Mouse (Mus musculus): Measurements from ENCODE around the gene Pla2g10. TPM values are rescaled to one million over a fixed set of nuclear protein-coding genes. Genes with fewer than 3 reads are reported as not detected.
"Not testable (repeated sequence)": the region's sequence is repeated elsewhere in the genome, so short reads cannot be mapped to it uniquely, and the experiment has no call there.

Gene Pla2g10
- polyA plus RNA-seq, 1 experiment from 2014 or later: 1.1 TPM

GRCm38 (mm10) chr16:13749981-13750380, 19.2 kb upstream of the Pla2g10 start:
- H3K4me1 ChIP-seq (replicated peaks): peaks cover 2% of the 10 kb centered on the region
- no peaks in the 10 kb centered on the region for H3K36me3 ChIP-seq
- peaks cover 8% of the 10 kb centered on the region; the same call in 1 of the 2 replicates for H3K27me3 ChIP-seq
- H3K9me3 ChIP-seq: no peaks in the 10 kb centered on the region
- no peak overlapping the region for H3K4me2 ChIP-seq
- no peak overlapping the region for H3K9ac ChIP-seq
- H3K27ac ChIP-seq: no peak overlapping the region
- 58% methylated on average over 3 of the region's 3 CpGs for WGBS
- no peak overlapping the region for H3K4me3 ChIP-seq
- no peak for ATAC-seq (ENCODE audit: low FRiP score)

- ATAC-seq (ENCODE audit: low FRiP score): no peak
- Histone ChIP-seq H3K27ac (no peak overlapping the region), H3K27me3 (peaks cover 8% of the 10 kb centered on the region; the same call in 1 of the 2 replicates), H3K9ac (no peak overlapping the region), H3K9me3 (no peaks in the 10 kb centered on the region), H3K4me2 (no peak overlapping the region), H3K36me3 (no peaks in the 10 kb centered on the region), H3K4me3 (no peak overlapping the region), H3K4me1 (replicated peaks) (no peaks in the 10 kb centered on the region)
- 46% methylated on average over 5 of the region's 5 CpGs for WGBS
Measured at GRCm38 (mm10) chr16:13749306-13749705, 18.5 kb upstream of the Pla2g10 start.

- ATAC-seq (ENCODE audit: low FRiP score); H3K4me2 ChIP-seq; H3K4me3 ChIP-seq; H3K36me3 ChIP-seq; H3K4me1 ChIP-seq (replicated peaks); H3K9ac ChIP-seq; H3K27ac ChIP-seq; H3K27me3 ChIP-seq; H3K9me3 ChIP-seq: not testable (repeated sequence)
- WGBS: 12% methylated on average over 10 of the region's 10 CpGs
Measured at GRCm38 (mm10) chr16:13748813-13749212, 18.0 kb upstream of the Pla2g10 start.

- Histone ChIP-seq H3K4me3 (no peak overlapping the region), H3K36me3 (no peaks in the 10 kb centered on the region), H3K9ac (no peak overlapping the region), H3K27ac (no peak overlapping the region), H3K27me3 (peaks cover 8% of the 10 kb centered on the region; the same call in 1 of the 2 replicates), H3K9me3 (no peaks in the 10 kb centered on the region), H3K4me2 (no peak overlapping the region), H3K4me1 (replicated peaks) (no peaks in the 10 kb centered on the region)
- WGBS: 63% methylated on average over 3 of the region's 3 CpGs
- no peak for ATAC-seq (ENCODE audit: low FRiP score)
Measured at GRCm38 (mm10) chr16:13748124-13748523, 17.3 kb upstream of the Pla2g10 start.

- 92% methylated on average over 8 of the region's 8 CpGs for WGBS
- Histone ChIP-seq H3K4me2 (no peak overlapping the region), H3K27me3 (peaks cover 8% of the 10 kb centered on the region; the same call in 1 of the 2 replicates), H3K4me3 (no peak overlapping the region), H3K4me1 (replicated peaks) (no peaks in the 10 kb centered on the region), H3K9ac (no peak overlapping the region), H3K27ac (no peak overlapping the region), H3K9me3 (no peaks in the 10 kb centered on the region), H3K36me3 (no peaks in the 10 kb centered on the region)
- ATAC-seq (ENCODE audit: low FRiP score): no peak
Measured at GRCm38 (mm10) chr16:13747708-13748107, 16.9 kb upstream of the Pla2g10 start.

- WGBS: 78% methylated on average over 2 of the region's 2 CpGs
- no peak for ATAC-seq (ENCODE audit: low FRiP score)
- no peaks in the 10 kb centered on the region for H3K9me3 ChIP-seq
- H3K4me3 ChIP-seq: no peak overlapping the region
- H3K36me3 ChIP-seq: no peaks in the 10 kb centered on the region
- H3K4me2 ChIP-seq: no peak overlapping the region
- H3K4me1 ChIP-seq (replicated peaks): no peaks in the 10 kb centered on the region
- no peak overlapping the region for H3K9ac ChIP-seq
- H3K27ac ChIP-seq: no peak overlapping the region
- no peaks in the 10 kb centered on the region for H3K27me3 ChIP-seq
Measured at GRCm38 (mm10) chr16:13740844-13741243, 10.1 kb upstream of the Pla2g10 start.

- ATAC-seq (ENCODE audit: low FRiP score); H3K9me3 ChIP-seq; H3K9ac ChIP-seq; H3K4me3 ChIP-seq; H3K36me3 ChIP-seq; H3K4me2 ChIP-seq; H3K27me3 ChIP-seq; H3K4me1 ChIP-seq (replicated peaks); H3K27ac ChIP-seq: not testable (repeated sequence)
- WGBS: 68% methylated on average over 4 of the region's 4 CpGs
Measured at GRCm38 (mm10) chr16:13739044-13739443, 8.3 kb upstream of the Pla2g10 start.

- Histone ChIP-seq H3K36me3 (no peaks in the 10 kb centered on the region), H3K4me3 (no peak overlapping the region), H3K4me2 (no peak overlapping the region), H3K9me3 (no peaks in the 10 kb centered on the region), H3K4me1 (replicated peaks) (no peaks in the 10 kb centered on the region), H3K27ac (no peak overlapping the region), H3K27me3 (no peaks in the 10 kb centered on the region), H3K9ac (no peak overlapping the region)
- ATAC-seq (ENCODE audit: low FRiP score): no peak
- 85% methylated on average over 8 of the region's 8 CpGs for WGBS
Measured at GRCm38 (mm10) chr16:13735977-13736376, 5.2 kb upstream of the Pla2g10 start.

GRCm38 (mm10) chr16:13733518-13734137, 2.8 kb upstream of the Pla2g10 start:
- H3K4me1 ChIP-seq (replicated peaks): peaks cover 5% of the 10 kb centered on the region
- no peak overlapping the region for H3K9ac ChIP-seq
- H3K9me3 ChIP-seq: no peaks in the 10 kb centered on the region
- WGBS: 26% methylated on average over 9 of the region's 9 CpGs
- ATAC-seq (ENCODE audit: low FRiP score): no peak
- H3K4me3 ChIP-seq: no peak overlapping the region
- peaks cover 8% of the 10 kb centered on the region for H3K27me3 ChIP-seq
- no peak overlapping the region for H3K27ac ChIP-seq
- H3K4me2 ChIP-seq: no peak overlapping the region
- H3K36me3 ChIP-seq: no peaks in the 10 kb centered on the region

- H3K4me3 ChIP-seq: no peak overlapping the region
- H3K4me1 ChIP-seq (replicated peaks): peaks cover 5% of the 10 kb centered on the region
- no peak overlapping the region for H3K4me2 ChIP-seq
- no peaks in the 10 kb centered on the region for H3K9me3 ChIP-seq
- H3K27ac ChIP-seq: no peak overlapping the region
- no peak for ATAC-seq (ENCODE audit: low FRiP score)
- no peaks in the 10 kb centered on the region for H3K36me3 ChIP-seq
- H3K27me3 ChIP-seq: peaks cover 8% of the 10 kb centered on the region
- H3K9ac ChIP-seq: no peak overlapping the region
- 90% methylated on average over 3 of the region's 3 CpGs for WGBS
Measured at GRCm38 (mm10) chr16:13732786-13733185, 2.0 kb upstream of the Pla2g10 start.

GRCm38 (mm10) chr16:13729428-13729827, 1.4 kb downstream of the Pla2g10 start:
- Histone ChIP-seq H3K4me3 (no peak overlapping the region), H3K27me3 (peaks cover 8% of the 10 kb centered on the region), H3K9ac (no peak overlapping the region), H3K4me2 (no peak overlapping the region), H3K9me3 (no peaks in the 10 kb centered on the region), H3K4me1 (replicated peaks) (peaks cover 5% of the 10 kb centered on the region), H3K27ac (no peak overlapping the region), H3K36me3 (no peaks in the 10 kb centered on the region)
- ATAC-seq (ENCODE audit: low FRiP score): no peak
- WGBS: 84% methylated on average over 4 of the region's 4 CpGs

GRCm38 (mm10) chr16:13727811-13728335, 2.9 kb downstream of the Pla2g10 start:
- H3K27ac ChIP-seq: no peak overlapping the region
- no peak overlapping the region for H3K9ac ChIP-seq
- no peak overlapping the region for H3K4me2 ChIP-seq
- H3K4me3 ChIP-seq: no peak overlapping the region
- no peaks in the 10 kb centered on the region for H3K9me3 ChIP-seq
- H3K27me3 ChIP-seq: peaks cover 8% of the 10 kb centered on the region
- ATAC-seq (ENCODE audit: low FRiP score): no peak
- no peaks in the 10 kb centered on the region for H3K36me3 ChIP-seq
- H3K4me1 ChIP-seq (replicated peaks): peaks cover 5% of the 10 kb centered on the region
- 88% methylated on average over 5 of the region's 5 CpGs for WGBS

- Histone ChIP-seq H3K27me3 (no peaks in the 10 kb centered on the region), H3K9ac (no peak overlapping the region), H3K9me3 (no peaks in the 10 kb centered on the region), H3K27ac (no peak overlapping the region), H3K4me1 (replicated peaks) (no peaks in the 10 kb centered on the region), H3K4me2 (no peak overlapping the region), H3K4me3 (no peak overlapping the region), H3K36me3 (no peaks in the 10 kb centered on the region)
- whole genome bisulfite sequencing: 37% methylated on average over 10 of the region's 10 CpGs
- no peak for ATAC-seq (ENCODE audit: low FRiP score)
Measured at GRCm38 (mm10) chr16:13722937-13723336, 7.8 kb downstream of the Pla2g10 start.
